Mouse (Mus musculus) left cerebral cortex, adult 2 months (tissue): ENCODE results near the gene Atf5. TPM values are rescaled to one million over a fixed set of nuclear protein-coding genes. Genes with fewer than 3 reads are reported as not detected.

Experiments
- DNase-seq, 2 experiments: peaks; one replicate each; pipeline ENCODE4 v3.0.0; 2021 to 2022; ENCODE audit warnings: low spot score in 2 of 2, mixed read lengths in 1 of 2; ENCODE audit errors: extremely low spot score in 1 of 2
- H3K27ac ChIP-seq: fragments of 200-600 bp; 2 replicates; pipeline ENCODE4 v1.8.1; 2022
- H3K4me3 ChIP-seq: fragments of 200-600 bp; 2 replicates; pipeline ENCODE4 v1.8.1; 2022
- CTCF ChIP-seq: fragments of 200-600 bp; IDR thresholded peaks from 2 replicates; pipeline ENCODE4 v1.8.1; 2022; ENCODE audit warnings: antibody characterized with exemption, mild to moderate bottlenecking, moderate library complexity
- intact Hi-C: fragments of 180-260 bp; cut with DNase I; formaldehyde crosslinking; loops from one replicate; pipeline ENCODE4 v1.15.1; 2025
- long read RNA-seq, 2 experiments: library from polyadenylated mRNA; stranded (forward); transcript quantifications; one replicate each; pipeline ENCODE4 v2.0.0; 2021; ENCODE audit warnings: borderline mapping rate in 2 of 2
- total RNA-seq, 2 experiments: library from RNA; stranded (reverse); gene quantifications; 2 replicates each; pipeline ENCODE4 v1.2.3; 2021

Atf5 gene
- 10 to 100 TPM; 23.1 to 23.4 TPM for total RNA-seq
- long read RNA-seq, experiment 1, result 0 reads
- long read RNA-seq, experiment 2, partial matches to known transcripts, result 1 of 1 reads
- long read RNA-seq, experiment 2, other reads (novel, unspliced or antisense), result 0 of 1 reads

DNA sequence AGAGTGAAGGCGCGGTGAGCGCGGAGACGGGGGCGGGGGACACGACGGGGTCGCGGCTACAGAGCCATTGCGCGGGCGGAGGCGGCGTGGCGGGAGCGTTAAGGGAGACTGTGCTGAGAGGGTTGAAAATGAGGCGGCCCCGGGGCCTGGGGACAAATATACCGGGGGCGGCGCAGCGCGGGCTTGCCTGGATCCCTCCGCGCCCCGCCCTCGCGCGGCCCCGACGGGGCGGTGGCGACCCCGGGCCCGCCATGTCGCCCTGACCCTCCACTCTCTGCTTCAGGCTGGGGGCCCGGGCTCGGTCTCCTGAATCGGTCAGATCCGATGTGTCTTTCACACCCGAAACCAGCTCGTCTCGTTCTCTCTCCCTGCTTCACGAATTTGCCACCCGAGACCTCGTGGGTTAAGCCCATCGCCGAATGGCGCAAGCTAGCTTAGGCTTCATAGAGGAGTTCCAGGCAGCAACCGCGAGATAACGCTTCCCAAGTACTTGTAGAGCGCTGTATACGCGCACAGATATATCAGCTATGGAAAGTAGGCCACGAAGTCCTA is at the start of gene Atf5:
Atf5 (minus strand) TSS at position 189 of the 552 bp plus-strand sequence.
- peak within 1 kb of the TSS; percentile 95 for H3K27ac ChIP-seq
- no peak for DNase-seq
- no peak for TF ChIP-seq CTCF
- peak within 1 kb of the TSS; percentile 71 for H3K4me3 ChIP-seq
- intact Hi-C loops, result no loop called here

DNA sequence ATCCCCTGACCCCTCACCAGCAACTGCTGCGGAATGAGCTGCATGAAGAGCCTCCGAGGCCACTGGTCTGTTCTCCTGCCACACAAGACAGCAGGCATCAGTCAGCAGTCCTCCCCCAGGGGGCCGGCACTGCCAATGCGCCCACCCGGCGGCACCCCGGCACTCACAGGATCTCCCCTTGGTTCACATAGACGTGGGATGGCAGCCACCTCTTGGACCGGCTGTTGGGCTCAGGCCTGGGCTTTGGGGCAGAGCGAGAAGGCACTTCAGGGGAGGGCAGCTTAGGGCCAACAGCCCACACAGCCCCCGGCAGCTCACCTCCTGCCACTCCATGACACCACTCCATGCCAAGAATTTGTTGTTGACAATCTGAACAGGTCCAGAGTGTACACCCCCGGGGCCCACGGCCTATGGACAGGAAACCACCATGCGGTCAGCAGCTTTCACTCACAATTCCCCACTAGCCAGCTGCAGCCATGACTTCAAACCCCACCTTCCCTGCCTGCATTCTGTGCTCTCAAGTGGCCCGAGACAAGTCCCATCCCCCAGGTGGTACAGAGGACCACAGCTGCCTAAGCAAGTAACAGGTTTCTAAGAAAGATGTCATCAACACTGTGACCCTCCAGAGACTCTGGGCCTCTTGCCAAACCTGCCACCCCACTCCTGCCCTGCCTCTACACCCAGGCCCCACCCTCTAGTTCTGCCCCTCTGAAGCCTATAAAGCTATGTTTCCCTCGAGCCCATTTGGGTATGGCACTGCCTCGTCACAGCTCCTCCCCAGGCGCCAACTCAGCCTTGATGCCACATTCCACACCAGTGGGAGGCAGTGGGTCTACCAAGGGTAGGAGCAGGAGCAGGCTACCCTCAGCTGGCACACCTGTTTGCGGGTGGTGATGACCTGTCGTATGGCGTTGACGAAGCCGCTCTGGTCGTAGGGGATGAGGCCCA is 48.4 kb upstream of the Atf5 start:
- Histone ChIP-seq H3K4me3 (no peak overlapping the region), H3K27ac (peak overlapping the region; percentile 59; the same call in 1 of the 2 replicates)
- intact Hi-C loops, result no loop called here
- TF ChIP-seq CTCF, result no peak
- DNase-seq, result no peak

DNA sequence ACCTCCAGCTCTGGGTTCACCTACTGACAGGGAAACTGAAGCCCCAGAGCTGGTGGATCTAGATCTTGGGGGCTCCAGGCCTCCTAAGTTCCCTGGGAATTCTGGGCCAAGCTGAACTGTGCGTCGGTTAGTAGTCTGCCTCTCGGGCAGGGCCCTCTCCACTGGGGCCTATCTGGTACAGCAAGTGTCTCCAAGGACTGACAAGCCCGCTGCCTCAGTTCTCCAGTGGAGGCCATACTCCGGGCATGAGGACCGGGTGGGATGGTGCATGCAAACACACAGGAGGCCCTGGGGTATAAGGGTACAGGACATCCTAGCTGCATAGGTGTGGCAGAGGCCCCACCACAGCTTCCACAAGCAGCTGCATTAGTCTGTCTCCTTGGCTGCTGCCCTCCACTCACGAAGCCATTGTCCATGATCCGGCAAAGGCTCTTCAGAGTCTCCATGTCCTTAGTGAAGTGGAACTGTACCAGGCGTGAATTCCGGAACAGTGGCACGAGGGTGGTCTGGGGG is 47.6 kb upstream of the Atf5 start:
- Histone ChIP-seq H3K27ac (no peak overlapping the region), H3K4me3 (no peak overlapping the region)
- intact Hi-C loops, result no loop called here
- DNase-seq, result no peak
- no peak for TF ChIP-seq CTCF

DNA sequence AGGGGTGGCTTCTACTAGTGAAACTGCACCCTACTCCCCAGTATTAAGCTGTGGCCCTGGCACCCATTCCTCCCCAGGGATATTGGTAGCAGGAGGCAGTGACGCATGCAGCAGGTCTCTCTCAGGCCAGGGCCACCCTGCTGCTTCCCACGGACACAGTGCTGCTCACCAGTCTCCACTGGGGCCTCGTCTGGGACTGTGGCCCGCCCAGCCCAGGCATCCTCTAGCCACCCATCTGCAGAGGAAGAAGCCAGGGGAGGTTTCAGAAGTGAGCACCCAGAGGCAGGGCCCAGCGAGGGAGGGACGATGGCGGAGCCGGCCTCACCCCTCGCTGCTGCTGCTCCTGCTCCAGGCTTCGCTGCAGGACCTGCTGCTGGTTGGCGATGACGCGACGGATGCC is 46.8 kb upstream of the Atf5 start:
- DNase-seq, result no peak
- no peak for TF ChIP-seq CTCF
- no peak overlapping the region for H3K27ac ChIP-seq
- intact Hi-C loops, result no loop called here
- no peak overlapping the region for H3K4me3 ChIP-seq

DNA sequence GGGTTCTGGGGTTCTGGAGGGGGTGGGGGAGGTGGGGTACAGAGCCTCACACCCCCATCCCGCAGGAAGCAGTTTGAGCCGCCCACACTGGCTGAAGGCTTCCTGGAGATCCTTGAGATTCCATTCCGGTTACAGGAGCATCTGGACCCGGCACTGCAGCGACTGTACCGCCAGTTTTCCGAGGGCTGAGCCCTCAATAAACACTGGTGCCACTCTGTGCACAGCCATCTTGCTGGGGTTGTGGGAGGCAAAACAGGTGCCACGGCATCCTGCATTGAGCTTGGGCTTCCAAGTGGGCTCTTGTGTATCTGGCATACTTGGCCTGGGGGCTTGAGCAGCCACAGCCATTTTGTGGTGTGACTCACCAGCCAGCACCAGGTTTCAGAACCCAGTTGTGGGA is 46.0 kb upstream of the Atf5 start:
- no peak for TF ChIP-seq CTCF
- intact Hi-C loops, result no loop called here
- 0 out of 2 replicates have a peak overlapping the region, but pooled peaks have one; percentile 32 for H3K27ac ChIP-seq
- no peak overlapping the region for H3K4me3 ChIP-seq
- DNase-seq, result no peak

DNA sequence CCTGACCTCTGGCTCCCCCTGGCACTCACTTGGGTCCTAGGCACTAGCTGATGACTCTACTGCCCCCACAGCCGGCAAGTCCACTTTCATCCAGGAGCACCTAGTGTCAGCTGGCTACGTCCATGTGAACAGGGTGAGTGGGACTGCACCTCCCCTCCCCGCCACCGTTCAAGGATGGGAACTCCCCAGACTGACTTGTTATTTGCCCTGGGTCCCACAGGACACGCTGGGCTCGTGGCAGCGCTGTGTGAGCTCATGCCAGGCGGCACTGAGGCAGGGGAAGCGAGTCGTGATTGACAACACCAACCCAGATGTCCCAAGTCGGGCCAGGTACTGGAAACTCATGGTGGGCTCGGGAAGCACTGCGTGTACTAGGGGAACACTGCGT is 45.0 kb upstream of the Atf5 start:
- no peak for TF ChIP-seq CTCF

DNA sequence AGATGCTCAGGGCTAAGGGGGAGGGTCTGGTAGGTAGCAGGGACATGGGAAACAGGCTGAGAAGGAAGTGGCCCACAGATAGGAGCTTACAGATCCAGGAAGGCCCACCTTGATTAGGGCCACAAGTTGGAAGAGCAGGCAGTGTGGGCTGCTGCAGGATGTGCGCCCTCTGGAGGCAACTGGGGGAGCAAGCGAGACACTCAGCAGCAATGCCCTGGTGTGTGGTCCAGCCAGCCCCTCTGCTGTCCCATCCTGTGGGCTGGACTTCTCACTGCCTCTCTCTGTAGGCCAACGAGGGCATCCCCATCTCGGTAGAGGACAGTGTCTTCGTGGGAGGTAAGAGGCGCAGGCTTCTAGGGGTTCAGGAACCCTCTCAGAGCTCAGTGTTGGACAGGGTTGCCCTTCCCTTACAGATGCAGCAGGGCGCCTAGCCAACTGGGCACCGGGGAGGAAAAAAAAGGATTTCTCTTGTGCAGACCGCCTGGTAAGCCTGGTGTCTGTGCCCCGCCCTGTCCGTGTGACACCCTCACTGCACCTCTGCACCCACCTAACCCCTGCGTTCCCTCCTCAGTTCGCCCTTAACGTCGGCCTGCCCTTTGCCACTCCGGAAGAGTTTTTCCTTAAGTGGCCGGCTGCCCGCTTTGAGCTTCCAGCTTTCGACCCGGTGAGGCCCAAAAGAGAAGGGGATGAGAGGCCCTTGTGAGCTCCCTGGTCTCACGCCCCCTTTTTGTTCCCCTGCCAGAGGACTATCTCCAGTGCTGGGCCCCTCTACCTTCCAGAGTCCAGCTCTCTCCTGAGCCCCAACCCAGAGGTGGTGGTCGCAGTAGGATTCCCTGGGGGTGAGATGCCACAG is 44.3 kb upstream of the Atf5 start:
- intact Hi-C loops, result no loop called here
- no peak overlapping the region; the same call in 1 of the 2 replicates for H3K27ac ChIP-seq
- peak; percentile 62 to 72 for DNase-seq
- peak; percentile 89 for TF ChIP-seq CTCF
- H3K4me3 ChIP-seq, result no peak overlapping the region

More for the DNA sequence above, 45.0 kb upstream of the Atf5 start:
- DNase-seq, result no peak
- Histone ChIP-seq H3K4me3 (no peak overlapping the region), H3K27ac (no peak overlapping the region)
- intact Hi-C loops, result no loop called here

DNA sequence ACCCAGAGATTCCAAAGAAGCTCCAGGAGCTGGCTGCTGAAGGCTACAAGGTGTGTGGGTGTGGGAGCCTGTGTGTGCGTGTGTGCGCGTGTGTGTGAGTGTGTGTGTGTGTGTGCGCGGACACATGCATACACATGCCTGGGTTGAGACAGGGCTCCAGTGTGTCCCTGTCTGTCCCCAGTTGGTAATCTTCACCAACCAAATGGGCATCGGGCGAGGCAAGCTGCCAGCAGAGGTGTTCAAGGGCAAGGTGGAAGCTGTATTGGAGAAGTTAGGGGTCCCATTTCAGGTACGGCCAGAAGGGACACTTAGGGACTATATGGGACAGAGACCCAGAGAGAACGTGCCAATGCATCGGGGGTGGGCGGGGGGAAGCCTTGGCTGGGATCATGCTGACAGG is 43.4 kb upstream of the Atf5 start:
- no peak for DNase-seq
- no peak for TF ChIP-seq CTCF
- Histone ChIP-seq H3K27ac (no peak overlapping the region), H3K4me3 (no peak overlapping the region)
- intact Hi-C loops, result loop anchor here (10.0 kb wide), 1 partner anchor 265 kb away; the partner anchor contains the start of genes Rpl13a and Rps11

DNA sequence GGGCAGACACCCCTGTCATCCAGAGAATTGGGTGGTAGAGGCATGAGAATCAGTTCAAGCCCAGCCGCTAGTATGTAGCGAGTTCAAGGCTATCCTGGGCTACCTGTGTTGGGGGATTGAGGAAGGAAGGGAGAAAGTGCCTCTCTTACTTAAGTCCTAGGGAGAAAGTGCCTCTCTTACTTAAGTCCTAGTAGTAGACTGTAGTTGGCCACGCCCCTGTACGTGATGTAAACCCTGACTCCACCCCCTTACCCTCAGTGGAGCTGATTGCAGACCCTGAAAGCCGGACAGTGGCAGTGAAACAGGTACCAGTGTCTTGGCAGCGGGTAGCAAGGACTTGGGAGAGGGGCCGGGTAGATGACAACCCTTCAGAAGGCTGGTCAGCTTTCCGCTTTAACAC is 41.4 kb upstream of the Atf5 start:
- TF ChIP-seq CTCF, result no peak
- Histone ChIP-seq H3K27ac (peak overlapping the region; percentile 88; the same call in 1 of the 2 replicates), H3K4me3 (peak overlapping the region; percentile 92)
- DNase-seq, result no peak
- intact Hi-C loops, result loop anchor here (10.0 kb wide), 1 partner anchor 267 kb away; the partner anchor contains the start of genes Rpl13a and Rps11

DNA sequence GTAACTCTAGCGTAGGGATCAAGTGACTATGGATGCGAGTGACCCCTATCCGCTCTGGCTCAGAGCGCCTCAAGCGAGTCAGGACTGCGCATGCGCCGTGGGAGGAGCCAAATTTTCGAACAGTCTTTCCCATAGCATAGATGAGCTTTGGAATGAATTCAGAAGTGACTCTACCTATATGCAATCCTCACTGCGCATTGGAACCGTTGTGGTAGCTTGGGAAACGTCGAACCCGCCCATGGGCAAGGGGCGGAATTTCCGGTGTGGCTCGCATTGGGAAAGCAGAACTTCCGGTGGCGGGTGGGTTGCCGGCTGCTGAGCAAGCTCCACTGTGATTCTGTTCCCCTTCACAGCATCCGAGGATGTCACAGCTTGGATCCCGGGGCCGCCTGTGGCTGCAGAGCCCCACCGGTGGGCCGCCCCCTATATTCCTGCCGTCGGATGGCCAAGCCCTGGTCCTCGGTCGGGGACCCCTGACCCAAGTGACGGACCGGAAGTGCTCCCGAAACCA is 40.6 kb upstream of the Atf5 start, which contains the start of gene Pnkp:
Pnkp (plus strand) TSS at position 98 of the 511 bp plus-strand sequence.
- Histone ChIP-seq H3K4me3 (peak within 1 kb of the TSS; percentile 92), H3K27ac (peak within 1 kb of the TSS; percentile 88)
- peak; percentile 89 to 90 for DNase-seq
- intact Hi-C loops, result loop anchor here (10.0 kb wide), 1 partner anchor 268 kb away; the partner anchor contains the start of genes Rpl13a and Rps11
- TF ChIP-seq CTCF, result no peak; the same call in 1 of the 2 replicates
